Mouse (Mus musculus): Measurements from ENCODE around the gene Ankrd11. TPM values are rescaled to one million over a fixed set of nuclear protein-coding genes. Genes with fewer than 3 reads are reported as not detected.

Ankrd11 gene
- polyA plus RNA-seq, 1 experiment from 2014 or later, result 39.6 TPM

- WGBS, result 96% methylated on average over 11 of the region's 11 CpGs
- H3K36me3 ChIP-seq, result peaks cover 12% of the 10 kb centered on the region
- H3K4me3 ChIP-seq, result no peak overlapping the region
- no peak overlapping the region for H3K9ac ChIP-seq
- no peaks in the 10 kb centered on the region for H3K9me3 ChIP-seq (replicated peaks)
- H3K27me3 ChIP-seq, result no peaks in the 10 kb centered on the region
- ATAC-seq (replicated peaks; ENCODE audit: insufficient number of reproducible peaks, insufficient read depth, low FRiP score, low read depth), result no peak
- no peak overlapping the region for H3K4me2 ChIP-seq
- peaks cover 24% of the 10 kb centered on the region for H3K4me1 ChIP-seq (replicated peaks)
- no peak overlapping the region for H3K27ac ChIP-seq
Observed at GRCm38 (mm10) chr8:122904496-122904895, 137.6 kb downstream of the Ankrd11 start.

GRCm38 (mm10) chr8:122903002-122903401 lies 139.1 kb downstream of the Ankrd11 start:
- Histone ChIP-seq H3K4me2 (no peak overlapping the region), H3K4me1 (replicated peaks) (peaks cover 34% of the 10 kb centered on the region), H3K9ac (no peak overlapping the region), H3K27ac (no peak overlapping the region), H3K4me3 (no peak overlapping the region), H3K9me3 (replicated peaks) (no peaks in the 10 kb centered on the region), H3K27me3 (no peaks in the 10 kb centered on the region), H3K36me3 (peaks cover 5% of the 10 kb centered on the region)
- WGBS, result 89% methylated on average over 5 of the region's 5 CpGs
- ATAC-seq (replicated peaks; ENCODE audit: insufficient number of reproducible peaks, insufficient read depth, low FRiP score, low read depth), result no peak

DNA sequence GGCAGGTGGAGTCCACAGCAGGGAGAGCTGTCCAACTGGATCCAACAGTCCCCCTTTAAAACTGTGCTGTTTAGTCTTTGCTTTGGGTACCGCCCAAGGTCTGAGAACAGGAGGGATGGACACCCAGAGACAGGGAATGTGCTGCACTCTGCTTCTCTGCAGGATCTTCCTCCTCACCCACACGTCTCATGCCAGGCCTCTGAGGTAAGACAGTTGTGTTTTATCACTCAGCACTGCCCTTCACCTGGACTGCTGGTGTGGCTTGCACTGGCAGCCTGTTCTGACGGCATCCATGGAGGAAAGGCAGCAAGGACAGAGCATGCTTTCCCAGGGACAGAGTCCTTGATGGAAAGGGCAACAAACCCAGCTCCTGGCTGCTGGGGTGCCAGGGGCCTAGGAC lies 139.5 kb downstream of the Ankrd11 start:
- Histone ChIP-seq H3K9ac (no peak overlapping the region), H3K27me3 (no peaks in the 10 kb centered on the region), H3K27ac (no peak overlapping the region), H3K9me3 (replicated peaks) (no peaks in the 10 kb centered on the region), H3K36me3 (peaks cover 1% of the 10 kb centered on the region), H3K4me1 (replicated peaks) (peaks cover 36% of the 10 kb centered on the region), H3K4me2 (no peak overlapping the region), H3K4me3 (no peak overlapping the region)
- 54% methylated on average over 3 of the region's 3 CpGs for WGBS
- no peak for ATAC-seq (replicated peaks; ENCODE audit: insufficient number of reproducible peaks, insufficient read depth, low FRiP score, low read depth)

DNA sequence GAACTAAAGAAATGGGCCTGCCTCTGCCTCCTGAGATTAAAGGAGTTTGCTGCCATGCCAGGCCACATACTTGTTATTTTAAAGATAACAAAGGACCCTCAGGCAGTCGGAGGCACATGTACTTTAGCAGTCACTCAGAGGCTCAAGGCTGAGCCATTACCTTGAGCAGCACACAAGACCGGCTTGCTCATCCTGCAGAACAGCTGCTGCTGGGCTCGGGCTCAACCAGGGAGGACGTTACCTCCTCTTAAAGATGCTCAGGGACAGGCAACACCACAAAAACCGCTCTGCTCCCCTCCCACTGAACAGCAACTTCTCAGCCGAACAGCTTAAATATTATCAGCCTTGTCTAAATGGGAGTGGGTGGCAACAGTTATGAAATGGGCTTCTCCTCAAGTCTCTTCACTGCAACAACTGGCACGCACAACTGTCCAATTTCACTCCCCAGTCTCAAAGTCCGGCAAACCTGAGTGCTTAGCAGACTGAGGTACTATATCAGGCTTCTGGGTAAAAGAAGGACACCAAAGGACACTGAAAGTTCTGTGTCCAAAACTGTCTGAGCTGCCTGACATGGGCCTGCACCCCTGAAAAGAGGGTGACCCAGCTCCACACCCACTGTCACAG lies 140.1 kb downstream of the Ankrd11 start:
- Histone ChIP-seq H3K27ac (no peak overlapping the region), H3K4me1 (replicated peaks) (peaks cover 34% of the 10 kb centered on the region), H3K36me3 (0 out of 2 replicates have a peak, but pooled peaks cover 5% of the 10 kb centered on the region), H3K4me2 (no peak overlapping the region), H3K27me3 (no peaks in the 10 kb centered on the region), H3K9me3 (replicated peaks) (no peaks in the 10 kb centered on the region), H3K4me3 (no peak overlapping the region), H3K9ac (no peak overlapping the region)
- ATAC-seq (replicated peaks; ENCODE audit: insufficient number of reproducible peaks, insufficient read depth, low FRiP score, low read depth), result no peak
- 74% methylated on average over 8 of the region's 8 CpGs for WGBS

DNA sequence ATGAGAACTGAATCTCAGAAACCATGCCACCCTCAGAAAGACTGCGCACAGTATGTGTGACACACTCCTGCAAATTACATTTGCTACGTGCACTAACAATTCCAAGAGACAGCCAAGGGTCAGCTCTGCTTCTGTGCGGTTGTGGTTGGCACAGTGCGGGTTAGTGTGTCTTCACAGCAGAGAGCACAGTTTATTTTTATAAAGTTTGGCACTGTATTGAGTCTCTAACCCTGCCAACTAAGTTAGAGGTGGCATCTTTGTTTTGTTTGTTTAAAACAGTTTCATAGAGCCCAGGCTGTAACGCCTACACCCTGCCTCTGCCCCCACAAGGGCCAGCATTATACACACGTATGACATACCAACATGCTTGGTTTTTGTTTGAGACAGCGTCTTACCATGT lies 140.6 kb downstream of the Ankrd11 start:
- Histone ChIP-seq H3K4me1 (replicated peaks) (peaks cover 30% of the 10 kb centered on the region), H3K27ac (no peak overlapping the region), H3K27me3 (no peaks in the 10 kb centered on the region), H3K36me3 (peaks cover 10% of the 10 kb centered on the region), H3K9ac (no peak overlapping the region), H3K4me3 (no peak overlapping the region), H3K4me2 (no peak overlapping the region), H3K9me3 (replicated peaks) (no peaks in the 10 kb centered on the region)
- 90% methylated on average over 7 of the region's 7 CpGs for WGBS
- no peak for ATAC-seq (replicated peaks; ENCODE audit: insufficient number of reproducible peaks, insufficient read depth, low FRiP score, low read depth)

DNA sequence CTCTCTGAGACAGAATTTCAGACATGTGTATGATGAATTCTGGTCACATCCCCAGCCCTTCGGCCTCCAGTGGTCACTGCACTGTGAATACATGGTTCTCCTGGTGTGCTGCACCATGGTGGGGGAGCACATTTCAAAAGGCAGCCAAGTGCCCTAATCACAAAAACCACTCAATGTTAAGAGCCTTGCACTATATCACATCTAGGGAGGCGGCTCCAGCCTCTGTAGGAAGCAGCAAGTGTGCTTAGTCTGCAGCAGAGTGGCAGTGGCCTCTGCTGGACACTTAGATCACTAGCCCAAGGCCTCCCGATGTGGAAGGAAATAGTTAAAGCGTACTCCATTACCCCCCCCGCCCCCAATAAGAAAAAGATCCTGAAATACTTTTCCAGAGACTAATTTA lies 143.0 kb downstream of the Ankrd11 start:
- no peak overlapping the region for H3K4me2 ChIP-seq
- WGBS, result 45% methylated on average over 5 of the region's 5 CpGs
- no peak overlapping the region for H3K9ac ChIP-seq
- H3K27ac ChIP-seq, result no peak overlapping the region
- peaks cover 24% of the 10 kb centered on the region for H3K4me1 ChIP-seq (replicated peaks)
- ATAC-seq (replicated peaks; ENCODE audit: insufficient number of reproducible peaks, insufficient read depth, low FRiP score, low read depth), result peak; percentile 59
- no peaks in the 10 kb centered on the region for H3K27me3 ChIP-seq
- H3K4me3 ChIP-seq, result no peak overlapping the region
- peaks cover 34% of the 10 kb centered on the region for H3K36me3 ChIP-seq
- no peaks in the 10 kb centered on the region for H3K9me3 ChIP-seq (replicated peaks)

GRCm38 (mm10) chr8:122898473-122898872 lies 143.6 kb downstream of the Ankrd11 start:
- Histone ChIP-seq H3K9me3 (replicated peaks) (no peaks in the 10 kb centered on the region), H3K4me1 (replicated peaks) (peaks cover 24% of the 10 kb centered on the region), H3K27me3 (no peaks in the 10 kb centered on the region), H3K9ac (no peak overlapping the region), H3K27ac (no peak overlapping the region), H3K4me2 (no peak overlapping the region), H3K4me3 (no peak overlapping the region), H3K36me3 (peaks cover 40% of the 10 kb centered on the region)
- no peak for ATAC-seq (replicated peaks; ENCODE audit: insufficient number of reproducible peaks, insufficient read depth, low FRiP score, low read depth)
- 91% methylated on average over 12 of the region's 12 CpGs for WGBS

- Histone ChIP-seq H3K4me3 (no peak overlapping the region), H3K9me3 (replicated peaks) (no peaks in the 10 kb centered on the region), H3K4me1 (replicated peaks) (peaks cover 24% of the 10 kb centered on the region), H3K4me2 (no peak overlapping the region), H3K9ac (no peak overlapping the region), H3K27ac (no peak overlapping the region), H3K36me3 (peaks cover 44% of the 10 kb centered on the region), H3K27me3 (no peaks in the 10 kb centered on the region)
- ATAC-seq (replicated peaks; ENCODE audit: insufficient number of reproducible peaks, insufficient read depth, low FRiP score, low read depth), result no peak
- WGBS, result 57% methylated on average over 4 of the region's 4 CpGs
Observed at GRCm38 (mm10) chr8:122898018-122898417, 144.1 kb downstream of the Ankrd11 start.

GRCm38 (mm10) chr8:122897200-122897599 lies 144.9 kb downstream of the Ankrd11 start:
- ATAC-seq (replicated peaks; ENCODE audit: insufficient number of reproducible peaks, insufficient read depth, low FRiP score, low read depth), result no peak
- Histone ChIP-seq H3K4me2 (no peak overlapping the region), H3K36me3 (peaks cover 53% of the 10 kb centered on the region), H3K9me3 (replicated peaks) (no peaks in the 10 kb centered on the region), H3K9ac (no peak overlapping the region), H3K27ac (no peak overlapping the region), H3K4me1 (replicated peaks) (peaks cover 18% of the 10 kb centered on the region), H3K4me3 (no peak overlapping the region), H3K27me3 (no peaks in the 10 kb centered on the region)
- 76% methylated on average over 8 of the region's 8 CpGs for WGBS

DNA sequence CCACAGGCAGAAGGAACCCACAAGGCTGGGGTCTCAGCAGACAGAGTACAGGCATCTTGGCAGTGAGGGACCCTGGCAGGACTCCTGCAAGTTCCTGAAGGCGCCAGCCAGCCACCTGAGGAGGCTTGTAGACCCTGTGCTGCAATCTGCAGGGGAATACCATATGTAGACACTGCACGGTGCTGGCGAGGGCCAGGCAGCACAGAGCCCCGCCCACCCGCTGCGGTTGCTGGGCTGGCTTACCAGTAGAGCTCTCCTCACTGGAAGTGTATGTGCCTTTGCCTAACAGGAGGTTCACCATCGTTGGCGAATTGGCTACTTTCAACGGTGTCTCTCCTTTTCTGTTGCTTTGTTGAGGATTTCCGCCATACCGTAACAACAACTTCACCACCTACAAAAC lies 145.8 kb downstream of the Ankrd11 start:
- 91% methylated on average over 11 of the region's 11 CpGs for WGBS
- Histone ChIP-seq H3K9ac (no peak overlapping the region), H3K4me1 (replicated peaks) (peaks cover 12% of the 10 kb centered on the region), H3K9me3 (replicated peaks) (no peaks in the 10 kb centered on the region), H3K4me2 (no peak overlapping the region), H3K27me3 (no peaks in the 10 kb centered on the region), H3K4me3 (no peak overlapping the region), H3K27ac (no peak overlapping the region), H3K36me3 (peaks cover 62% of the 10 kb centered on the region)
- no peak for ATAC-seq (replicated peaks; ENCODE audit: insufficient number of reproducible peaks, insufficient read depth, low FRiP score, low read depth)

DNA sequence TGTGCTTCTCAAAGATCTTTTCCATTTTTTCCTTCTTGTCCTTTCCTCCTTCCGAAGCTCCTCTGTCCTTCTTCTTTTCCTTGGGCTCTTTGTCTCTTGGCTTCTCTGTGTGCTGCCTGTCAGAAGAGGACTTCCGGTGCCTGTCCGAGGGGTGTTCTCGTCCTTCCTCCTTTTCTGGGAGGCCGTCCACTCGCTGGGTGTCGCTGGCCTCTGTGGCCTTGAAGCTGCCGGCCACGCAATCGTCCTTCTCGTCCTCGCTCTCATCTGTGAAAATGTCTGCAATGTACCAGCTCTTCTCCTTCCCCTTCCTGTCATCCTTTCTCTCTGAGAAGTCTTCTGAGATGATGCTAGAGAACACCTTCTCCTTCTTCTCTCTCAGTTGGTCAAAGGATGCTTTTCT lies 148.6 kb downstream of the Ankrd11 start:
- H3K4me2 ChIP-seq, result no peak overlapping the region
- H3K4me3 ChIP-seq, result no peak overlapping the region
- H3K4me1 ChIP-seq (replicated peaks), result peaks cover 4% of the 10 kb centered on the region; the same call in 1 of the 2 replicates
- ATAC-seq (replicated peaks; ENCODE audit: insufficient number of reproducible peaks, insufficient read depth, low FRiP score, low read depth), result no peak
- no peak overlapping the region for H3K27ac ChIP-seq
- H3K9ac ChIP-seq, result no peak overlapping the region
- peaks cover 87% of the 10 kb centered on the region for H3K36me3 ChIP-seq
- H3K27me3 ChIP-seq, result no peaks in the 10 kb centered on the region
- 83% methylated on average over 12 of the region's 12 CpGs for WGBS
- H3K9me3 ChIP-seq (replicated peaks), result no peaks in the 10 kb centered on the region

DNA sequence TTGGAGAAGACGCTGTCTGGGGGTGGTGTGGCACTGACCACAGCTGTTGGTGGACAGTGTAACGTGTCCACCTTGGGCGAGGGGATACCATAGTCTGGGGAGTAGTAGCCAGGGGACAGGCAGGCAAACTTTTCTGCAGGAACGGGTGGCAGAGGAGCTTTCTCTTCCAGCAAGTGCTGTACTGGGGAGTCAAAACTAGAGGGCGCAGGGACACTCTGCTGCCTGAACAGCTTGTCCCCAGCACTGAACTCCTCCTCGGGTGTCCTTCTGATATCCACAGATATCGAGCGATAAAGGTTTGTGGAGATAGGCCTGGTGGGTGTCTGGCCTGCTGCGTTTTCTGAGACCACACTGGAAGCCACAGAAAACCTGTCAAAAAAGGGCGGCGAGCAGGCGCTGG lies 150.6 kb downstream of the Ankrd11 start:
- Histone ChIP-seq H3K4me1 (replicated peaks) (no peaks in the 10 kb centered on the region), H3K4me3 (no peak overlapping the region), H3K9me3 (replicated peaks) (no peaks in the 10 kb centered on the region), H3K9ac (no peak overlapping the region), H3K27me3 (no peaks in the 10 kb centered on the region), H3K4me2 (no peak overlapping the region), H3K27ac (no peak overlapping the region), H3K36me3 (peaks cover 95% of the 10 kb centered on the region)
- ATAC-seq (replicated peaks; ENCODE audit: insufficient number of reproducible peaks, insufficient read depth, low FRiP score, low read depth), result peak; percentile 43; the same call in 1 of the 2 replicates
- WGBS, result 84% methylated on average over 12 of the region's 12 CpGs
